Mouse (Mus musculus) urinary bladder, postnatal 36 days (tissue): Measurements from ENCODE around the gene Slamf7.

Experiments used
- DNase-seq, 2 experiments: peaks; one replicate each; pipeline ENCODE4 v3.0.0; 2022; ENCODE audit warnings: low spot score in 2 of 2, mixed read lengths in 1 of 2

Slamf7 gene

GRCm38 (mm10) chr1:171637101-171637500 is 15.7 kb downstream of the Slamf7 start:
- no peak for DNase-seq

GRCm38 (mm10) chr1:171635696-171636095 is 17.1 kb downstream of the Slamf7 start:
- no peak for DNase-seq

- no peak for DNase-seq
Observed at GRCm38 (mm10) chr1:171631447-171631846, 21.4 kb downstream of the Slamf7 start.

- DNase-seq, result no peak
Observed at GRCm38 (mm10) chr1:171630912-171631311, 21.9 kb downstream of the Slamf7 start.

GRCm38 (mm10) chr1:171630041-171630440 is 22.8 kb downstream of the Slamf7 start:
- DNase-seq, result no peak

GRCm38 (mm10) chr1:171629168-171629567 is 23.7 kb downstream of the Slamf7 start:
- DNase-seq, result no peak

GRCm38 (mm10) chr1:171627801-171628200 is 25.0 kb downstream of the Slamf7 start:
- no peak for DNase-seq

GRCm38 (mm10) chr1:171620091-171620490 is 32.7 kb downstream of the Slamf7 start:
- DNase-seq, result no peak

- DNase-seq, result no peak
Observed at GRCm38 (mm10) chr1:171619645-171620044, 33.2 kb downstream of the Slamf7 start.

GRCm38 (mm10) chr1:171619001-171619400 is 33.8 kb downstream of the Slamf7 start:
- DNase-seq, result peak in 1 of 2 experiments; percentile 15

GRCm38 (mm10) chr1:171616881-171617515 is 35.8 kb downstream of the Slamf7 start:
- no peak for DNase-seq

- no peak for DNase-seq
Observed at GRCm38 (mm10) chr1:171613962-171614361, 38.9 kb downstream of the Slamf7 start.

- no peak for DNase-seq
Observed at GRCm38 (mm10) chr1:171610781-171611180, 42.1 kb downstream of the Slamf7 start.

GRCm38 (mm10) chr1:171610026-171610425 is 42.8 kb downstream of the Slamf7 start:
- no peak for DNase-seq

- DNase-seq, result no peak
Observed at GRCm38 (mm10) chr1:171607176-171607575, 45.7 kb downstream of the Slamf7 start, which contains the start of gene Ly9. Gene Ly9 (minus strand): TSS chr1:171607410.

GRCm38 (mm10) chr1:171606656-171607055 is 46.2 kb downstream of the Slamf7 start:
- no peak for DNase-seq

- no peak for DNase-seq
Observed at GRCm38 (mm10) chr1:171604686-171605085, 48.1 kb downstream of the Slamf7 start.

GRCm38 (mm10) chr1:171584584-171584983 is 68.3 kb downstream of the Slamf7 start:
- no peak for DNase-seq
